ENCODE assay signal across 8 mouse cellular contexts in the genomic region with DNA sequence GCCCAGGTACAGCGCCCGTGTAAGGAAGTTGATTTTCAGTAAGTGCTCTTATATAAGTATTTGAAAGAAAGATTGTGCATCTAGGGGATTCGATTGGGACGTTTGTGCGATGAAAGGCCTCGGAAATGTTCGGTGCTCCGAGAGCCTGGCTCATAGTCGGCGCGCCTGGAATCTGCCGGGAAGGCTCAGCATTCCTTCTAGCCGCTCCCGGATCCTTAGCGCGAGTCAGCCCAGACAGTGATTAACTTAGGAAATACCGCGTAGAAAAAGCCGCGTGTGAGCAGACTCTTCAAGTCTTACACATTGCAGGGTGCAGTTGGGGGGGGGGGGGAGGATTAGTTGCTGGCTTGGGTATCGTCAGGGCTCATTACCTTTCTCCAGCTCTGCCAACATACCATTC. TPM values are rescaled to one million over a fixed set of nuclear protein-coding genes. Genes with fewer than 3 reads are reported as not detected.
DNase-seq lines count a peak whose midpoint lies in the region; ATAC-seq and TF ChIP-seq lines count a peak whose summit lies in the region.

No protein-coding gene starts in this region.

- peak overlapping the region; percentile 95 for H3K9ac ChIP-seq in forebrain, postnatal 0 days
- H3K9ac ChIP-seq in midbrain, postnatal 0 days (replicated peaks; ENCODE audit: low read length, poor library complexity, severe bottlenecking), result peak overlapping the region; percentile 98

- H3K9me3 ChIP-seq in forebrain, postnatal 0 days (ENCODE audit: low read length), result no peaks in the 10 kb centered on the region
- no peaks in the 10 kb centered on the region for H3K9me3 ChIP-seq in midbrain, postnatal 0 days (ENCODE audit: low read length)

- H3K4me1 ChIP-seq in forebrain, postnatal 0 days (ENCODE audit: insufficient read depth), result peaks cover 35% of the 10 kb centered on the region
- H3K4me1 ChIP-seq in midbrain, postnatal 0 days (ENCODE audit: insufficient read depth, low read length), result peaks cover 25% of the 10 kb centered on the region

- peak overlapping the region; percentile 99 for H3K4me3 ChIP-seq in gastrocnemius, adult 2 months
- H3K4me3 ChIP-seq in forebrain, postnatal 0 days (ENCODE audit: low read depth, low read length), result peak overlapping the region; percentile 86
- H3K4me3 ChIP-seq in midbrain, postnatal 0 days (ENCODE audit: low read depth, low read length), result peak overlapping the region; percentile 93

- peak overlapping the region; percentile 67 for H3K4me2 ChIP-seq in forebrain, postnatal 0 days (ENCODE audit: low read depth)
- H3K4me2 ChIP-seq in midbrain, postnatal 0 days (ENCODE audit: low read depth, low read length, poor library complexity, severe bottlenecking), result peak overlapping the region; percentile 95

- peak overlapping the region; percentile 99 for H3K27ac ChIP-seq in gastrocnemius, adult 2 months
- peak overlapping the region; percentile 94 for H3K27ac ChIP-seq in forebrain, postnatal 0 days (ENCODE audit: low read depth, low read length)
- peak overlapping the region; percentile 98 for H3K27ac ChIP-seq in midbrain, postnatal 0 days (ENCODE audit: low read depth, low read length)

- TF ChIP-seq CTCF in gastrocnemius, adult 2 months (IDR thresholded peaks at IDR 0.05), result no peak
- no peak for TF ChIP-seq CTCF in forebrain, postnatal 0 days (IDR thresholded peaks at IDR 0.05; ENCODE audit: low read depth)
- TF ChIP-seq CTCF in midbrain, postnatal 0 days (IDR thresholded peaks at IDR 0.05), result no peak

- WGBS in forebrain, postnatal 0 days, result under 1% methylated on average over 21 of the region's 21 CpGs
- 0% methylated on average over 21 of the region's 21 CpGs for WGBS in midbrain, postnatal 0 days

- DNase-seq in gastrocnemius, adult 2 months, result peak; percentile 51
- no peak for DNase-seq in gastrocnemius, postnatal 25 days
- peak; percentile 57 for DNase-seq in NIH3T3 (ENCODE audit: low read depth)
- DNase-seq in forebrain, postnatal 0 days, result peak; percentile 74
- DNase-seq in left cerebral cortex, postnatal 4 days, result peak; percentile 23
- DNase-seq in midbrain, postnatal 0 days (ENCODE audit: low spot score), result peak; percentile 55
- no peak for DNase-seq in layer of hippocampus, adult 9-11 months
- DNase-seq in T-cell, adult 2 months (ENCODE audit: low spot score), result no peak

- ATAC-seq in forebrain, postnatal 0 days, result peak; percentile 27
- ATAC-seq in midbrain, postnatal 0 days (ENCODE audit: low FRiP score), result no peak

- peaks cover 22% of the 10 kb centered on the region for H3K36me3 ChIP-seq in forebrain, postnatal 0 days (ENCODE audit: insufficient read depth)
- H3K36me3 ChIP-seq in midbrain, postnatal 0 days (ENCODE audit: insufficient read depth, low read length), result peaks cover 15% of the 10 kb centered on the region

- intact Hi-C loops in gastrocnemius, adult 2 months (cut with DNase I), result no loop called here
- intact Hi-C loops in left cerebral cortex, postnatal 4 days (cut with DNase I), result loop anchor here (5.0 kb wide), 2 partner anchors 64 to 81 kb away; no protein-coding TSS in a partner anchor

- no peaks in the 10 kb centered on the region for H3K27me3 ChIP-seq in forebrain, postnatal 0 days (ENCODE audit: insufficient read depth, low read length)
- H3K27me3 ChIP-seq in midbrain, postnatal 0 days (ENCODE audit: insufficient read depth, low read length), result no peaks in the 10 kb centered on the region

RNA-seq across cellular contexts. Expression of gene Amotl2, which starts 2.2 kb away (rescaled TPM):
- 10 to 100 TPM; 13.7 to 28.5 TPM for total RNA-seq in gastrocnemius, adult 2 months (2021)
- total RNA-seq in gastrocnemius, postnatal 25 days (2021), result 10 to 100 TPM; 13.6 to 20.3 TPM
- 85.8 and 106 TPM in 2 replicates for total RNA-seq in forebrain, postnatal 0 days (2014; rRNA removed)
- 24.8 and 27.6 TPM in 2 replicates for polyA plus RNA-seq in forebrain, postnatal 0 days (2015; fragmentation: Nextera tagmentation; extraction: Ambion mirVana)
- 10 to 100 TPM; 42.3 to 45.5 TPM for total RNA-seq in left cerebral cortex, postnatal 4 days (2021)
- 125 and 129 TPM in 2 replicates for total RNA-seq in midbrain, postnatal 0 days (2014; rRNA removed)
- polyA plus RNA-seq in midbrain, postnatal 0 days (2015; fragmentation: Nextera tagmentation; extraction: Ambion mirVana), result 31.5 and 32.5 TPM in 2 replicates

Comparison
In these comparisons a context has a peak if more than half of its experiments do, and no peak if none do; other contexts are left out.
1. DNase-seq: peak in gastrocnemius, adult 2 months (single experiment), NIH3T3 (single experiment), forebrain, postnatal 0 days (single experiment), left cerebral cortex, postnatal 4 days (single experiment) and midbrain, postnatal 0 days (single experiment); none in gastrocnemius, postnatal 25 days (single experiment), layer of hippocampus, adult 9-11 months (single experiment) and T-cell, adult 2 months (single experiment).
2. Peak in every context shown above with its lines, with median percentiles within 50 percentile points of each other: H3K27ac ChIP-seq and H3K4me3 ChIP-seq.